Mouse (Mus musculus) layer of hippocampus, adult 2 months (tissue): ENCODE data around the gene Pdcd7. TPM values are rescaled to one million over a fixed set of nuclear protein-coding genes. Genes with fewer than 3 reads are reported as not detected.

Source experiments
- DNase-seq, 2 experiments: peaks; one replicate each; pipeline ENCODE4 v3.0.0; 2022; ENCODE audit warnings: low spot score in 2 of 2
- H3K27ac ChIP-seq: fragments of 200-600 bp; 2 replicates; pipeline ENCODE4 v1.8.1; 2022
- H3K4me3 ChIP-seq: fragments of 200-600 bp; 2 replicates; pipeline ENCODE4 v1.8.1; 2022; ENCODE audit warnings: mild to moderate bottlenecking
- CTCF ChIP-seq: fragments of 200-600 bp; conservative IDR thresholded peaks from 2 replicates; pipeline ENCODE4 v1.8.1; 2022; ENCODE audit warnings: antibody characterized with exemption, mild to moderate bottlenecking, moderate library complexity
- total RNA-seq, 2 experiments: library from RNA; stranded (reverse); gene quantifications; 2 replicates each; pipeline ENCODE4 v1.2.3; 2021

Gene Pdcd7
- total RNA-seq, 2 experiments from 2014 or later = 29.2 to 30.8 TPM

DNA sequence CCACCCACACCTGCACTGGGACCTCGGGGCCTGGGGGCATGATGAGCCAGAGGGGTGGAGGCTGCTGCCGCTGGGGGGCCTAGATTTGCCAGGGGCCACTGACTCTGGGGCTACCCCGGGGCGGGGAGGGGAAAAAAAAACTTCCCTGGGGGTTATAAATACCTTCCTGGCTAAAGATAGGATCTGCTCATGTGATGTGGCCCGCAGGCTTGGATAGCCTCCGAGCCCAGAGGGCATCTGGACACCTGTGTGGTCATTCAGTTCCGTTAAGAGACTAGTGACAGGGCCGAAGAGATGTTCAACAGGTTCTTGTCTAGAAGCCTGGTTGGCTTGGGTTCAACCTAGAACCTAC is 45.7 kb downstream of the Pdcd7 start, which contains the start of gene Kbtbd13:
TSS of gene Kbtbd13 (minus strand) at position 40 of the 352 bp plus-strand sequence.
- TF ChIP-seq CTCF = no peak
- Histone ChIP-seq H3K4me3 (peak within 1 kb of the TSS; percentile 30), H3K27ac (no peak within 1 kb of the TSS)
- no peak for DNase-seq

DNA sequence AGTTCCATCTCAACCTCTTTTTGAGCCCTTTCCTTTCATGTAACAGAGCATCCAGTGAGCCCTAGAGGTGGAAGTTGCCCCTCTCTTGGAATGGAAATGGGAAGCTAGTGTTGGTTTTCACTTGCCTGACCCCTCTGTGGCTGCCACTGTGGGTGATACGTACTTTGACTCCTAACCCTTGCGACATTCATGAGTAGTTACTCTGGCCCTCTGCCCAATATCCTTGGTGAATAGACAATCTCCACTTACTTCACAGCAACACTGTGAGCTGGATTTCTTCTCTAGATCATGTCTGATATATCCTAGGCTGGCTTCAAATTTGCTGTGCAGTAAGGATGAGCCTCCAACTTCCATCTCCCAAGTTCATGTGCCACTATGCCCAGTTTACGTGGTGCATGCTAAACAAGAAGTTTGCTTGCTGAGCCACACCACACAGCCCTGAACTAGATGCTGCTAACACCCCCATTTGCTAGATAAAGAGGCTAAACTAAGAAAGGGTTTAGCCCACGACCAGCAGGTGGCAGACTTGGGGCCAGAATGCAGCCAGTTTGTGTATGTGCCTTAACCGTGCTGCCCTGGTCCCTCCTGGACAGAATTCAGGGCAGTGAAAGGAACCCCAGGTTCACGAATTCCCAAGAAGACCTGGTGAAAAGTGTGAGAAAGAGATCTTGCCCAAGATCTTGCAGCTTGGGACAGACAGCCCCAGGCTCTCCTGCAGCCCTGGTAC is 46.9 kb downstream of the Pdcd7 start:
- Histone ChIP-seq H3K27ac (no peak overlapping the region), H3K4me3 (no peak overlapping the region)
- TF ChIP-seq CTCF = peak; percentile 86
- peak; percentile 37 to 68 for DNase-seq

DNA sequence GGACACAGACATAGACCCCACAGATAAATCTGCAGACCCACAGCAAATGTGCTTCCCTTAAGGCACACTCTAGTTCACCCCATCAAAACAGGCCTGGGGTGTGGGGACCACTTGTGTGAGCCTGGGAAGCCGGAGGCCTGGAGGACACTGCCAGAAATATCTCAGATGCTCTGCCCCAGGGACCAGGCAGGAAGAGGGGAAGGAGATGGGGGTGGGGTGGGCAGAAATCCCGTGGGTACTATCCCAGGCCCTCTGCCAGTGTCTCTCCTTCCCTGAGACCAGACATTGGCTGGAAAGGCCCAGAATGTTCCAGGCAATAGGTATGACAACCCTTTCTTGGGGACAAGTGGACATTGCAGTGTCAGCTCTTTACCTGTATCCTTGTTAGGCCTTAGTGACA is 47.7 kb downstream of the Pdcd7 start:
- TF ChIP-seq CTCF = no peak
- DNase-seq = no peak
- Histone ChIP-seq H3K4me3 (no peak overlapping the region), H3K27ac (no peak overlapping the region)

DNA sequence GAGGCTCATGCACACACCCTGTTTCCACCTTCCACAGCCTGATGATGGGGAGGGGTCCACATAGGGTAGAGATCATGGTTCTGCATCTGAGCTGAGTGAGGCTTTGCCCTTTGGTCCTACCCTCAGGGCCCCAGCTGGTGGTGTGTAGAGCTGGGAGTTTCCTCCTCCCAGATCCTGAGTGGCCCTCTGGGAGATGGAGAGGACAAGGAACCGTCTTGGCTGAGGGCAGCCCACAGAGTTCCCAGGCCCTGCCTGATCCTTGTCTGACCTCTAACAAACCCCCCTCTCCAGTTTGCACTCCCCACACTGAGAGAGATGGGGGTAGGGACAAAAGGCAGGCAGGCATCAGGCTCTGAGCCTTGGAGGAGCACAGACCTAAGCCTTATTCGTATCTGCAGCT is 48.5 kb downstream of the Pdcd7 start:
- H3K4me3 ChIP-seq = no peak overlapping the region
- TF ChIP-seq CTCF = no peak
- no peak overlapping the region for H3K27ac ChIP-seq
- no peak for DNase-seq

DNA sequence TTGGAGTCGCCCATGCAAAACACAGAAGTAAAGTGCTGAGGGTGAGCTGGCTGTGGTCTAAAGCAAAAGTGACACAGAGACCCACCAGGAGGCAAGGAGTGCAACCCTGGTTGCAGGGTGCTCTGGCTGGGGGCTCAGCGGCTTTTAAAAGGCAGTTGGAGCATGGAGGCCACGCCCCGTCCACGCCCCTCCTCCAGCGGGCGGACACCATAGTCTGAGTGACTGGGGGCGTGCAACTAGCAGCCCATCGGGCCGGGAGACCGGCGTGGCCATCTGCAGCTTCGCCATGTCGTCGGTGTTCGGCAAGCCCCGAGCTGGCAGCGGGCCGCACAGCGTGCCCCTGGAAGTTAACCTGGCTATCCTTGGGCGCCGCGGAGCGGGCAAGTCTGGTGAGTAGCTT is 52.4 kb downstream of the Pdcd7 start, which contains the start of gene Rasl12:
TSS of gene Rasl12 (plus strand) at position 228 of the 400 bp plus-strand sequence.
- Histone ChIP-seq H3K4me3 (peak within 1 kb of the TSS; percentile 64), H3K27ac (peak within 1 kb of the TSS; percentile 62; the same call in 1 of the 2 replicates)
- TF ChIP-seq CTCF = no peak
- DNase-seq = peak in 1 of 2 experiments; percentile 20

DNA sequence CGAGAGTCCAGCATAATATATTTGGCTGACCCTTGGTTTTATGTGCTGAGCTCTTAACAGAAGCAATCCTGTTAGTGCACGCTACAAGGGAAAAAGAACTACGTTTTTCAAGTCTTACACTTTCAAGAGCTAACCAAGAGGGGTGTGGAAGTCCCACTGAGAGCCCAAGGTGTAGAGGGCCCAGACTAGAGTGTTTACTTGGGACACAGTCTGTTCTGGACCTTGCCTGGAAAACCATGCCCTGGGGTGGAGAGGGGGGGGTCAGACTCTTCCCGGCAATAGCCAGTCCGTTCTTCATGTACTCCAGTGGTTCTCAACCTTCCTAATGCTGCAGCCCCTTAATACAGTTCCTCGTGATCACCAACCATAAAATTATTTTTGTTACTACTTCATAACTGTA is 54.0 kb downstream of the Pdcd7 start:
- TF ChIP-seq CTCF = no peak
- Histone ChIP-seq H3K4me3 (no peak overlapping the region), H3K27ac (no peak overlapping the region)
- no peak for DNase-seq

DNA sequence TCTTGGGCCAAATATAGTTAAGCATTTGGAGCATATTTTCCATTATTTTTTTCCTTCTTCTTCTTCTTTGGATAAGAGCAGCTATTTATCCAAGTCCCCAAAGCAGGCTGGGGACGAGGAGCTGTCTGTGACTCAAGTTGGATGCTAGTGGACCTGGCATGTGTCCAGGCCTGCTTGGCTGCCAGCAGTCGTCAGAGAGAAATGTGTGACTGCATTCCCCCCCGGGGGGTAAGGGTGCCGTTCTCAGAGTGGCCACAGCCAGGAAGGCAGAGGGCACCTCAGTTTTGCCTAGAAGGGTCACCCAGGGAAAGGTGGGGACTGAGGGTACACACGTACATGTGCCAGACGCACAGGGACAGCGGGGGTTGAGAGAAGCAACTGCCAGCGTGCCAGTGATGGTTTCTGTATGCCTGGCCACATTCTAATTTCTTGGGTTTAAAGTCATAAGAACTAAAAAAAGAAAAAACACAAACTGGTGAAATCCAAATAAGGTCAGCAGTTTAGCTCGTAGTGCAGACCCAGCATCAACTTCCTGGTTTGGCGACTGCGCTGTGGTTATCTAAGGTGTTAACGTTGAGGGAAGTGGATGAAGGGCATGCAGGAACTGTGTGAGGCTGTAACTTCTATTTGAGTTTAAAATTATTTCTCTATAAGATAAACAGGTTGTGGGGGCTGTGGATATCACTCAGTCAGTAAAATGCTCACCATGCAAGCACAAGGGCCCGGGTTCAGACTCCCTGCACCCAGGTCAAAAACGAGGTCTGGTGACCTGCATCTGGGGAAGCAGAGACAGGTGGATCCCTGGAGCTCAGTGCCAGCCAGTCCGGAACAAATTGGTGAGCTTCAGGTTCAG is 58.7 kb downstream of the Pdcd7 start:
- Histone ChIP-seq H3K27ac (peak overlapping the region; percentile 69; the same call in 1 of the 2 replicates), H3K4me3 (peak overlapping the region; percentile 10; the same call in 1 of the 2 replicates)
- DNase-seq = peak; percentile 63 to 65
- TF ChIP-seq CTCF = peak; percentile 31

DNA sequence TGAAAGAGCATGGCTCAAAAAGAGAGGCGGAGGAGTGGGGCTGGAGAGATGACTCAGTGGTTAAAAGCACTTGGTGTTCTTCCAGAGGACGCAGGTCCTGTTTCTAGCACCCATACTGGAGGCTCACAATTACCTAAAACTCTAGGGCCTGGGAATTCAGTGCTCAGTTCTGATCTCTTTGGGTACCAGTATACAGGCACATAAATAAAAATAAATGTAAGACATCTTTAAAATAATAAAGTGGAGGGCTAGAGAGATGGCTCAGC is 59.2 kb downstream of the Pdcd7 start:
- no peak for TF ChIP-seq CTCF
- no peak overlapping the region for H3K27ac ChIP-seq
- no peak for DNase-seq
- H3K4me3 ChIP-seq = no peak overlapping the region

DNA sequence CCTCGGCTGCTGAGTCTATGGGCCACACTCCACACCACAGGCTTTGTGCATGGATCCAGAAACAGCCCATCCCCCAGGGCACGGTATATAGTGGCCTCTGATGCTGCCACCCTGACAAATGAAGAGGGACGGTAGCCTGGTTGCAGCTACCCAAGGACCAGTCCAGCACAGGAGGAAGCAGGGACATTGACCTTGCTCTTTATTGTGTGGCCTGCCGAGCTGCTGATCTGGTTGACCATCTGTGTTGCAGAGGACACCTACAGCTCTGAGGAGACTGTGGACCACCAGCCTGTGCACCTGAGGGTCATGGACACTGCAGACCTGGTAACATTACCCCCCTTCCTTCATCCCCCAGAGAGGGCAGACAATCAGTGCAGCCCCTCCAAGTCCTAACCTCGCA is 61.4 kb downstream of the Pdcd7 start:
- H3K4me3 ChIP-seq = no peak overlapping the region
- no peak for TF ChIP-seq CTCF
- H3K27ac ChIP-seq = no peak overlapping the region
- DNase-seq = no peak

DNA sequence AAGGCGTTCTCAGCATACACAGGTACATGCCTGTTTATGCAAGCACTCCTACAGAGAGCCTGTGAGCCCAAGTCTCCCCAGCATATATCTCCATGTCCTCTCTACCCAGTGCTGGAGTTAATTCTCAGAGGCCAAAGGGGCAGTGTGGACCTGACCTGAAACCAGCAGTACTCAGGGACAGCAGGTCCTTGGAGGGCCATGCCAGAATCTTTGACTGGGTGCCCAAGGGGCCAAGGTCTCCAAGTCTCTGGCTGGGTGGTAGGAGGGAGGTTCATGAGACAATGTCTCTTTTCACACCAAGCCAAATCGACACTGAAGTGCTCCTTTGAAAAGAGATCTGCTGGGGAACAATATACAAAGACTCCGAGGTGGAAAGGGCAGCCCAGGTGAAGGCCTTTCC is 62.0 kb downstream of the Pdcd7 start:
- DNase-seq = no peak
- H3K4me3 ChIP-seq = no peak overlapping the region
- TF ChIP-seq CTCF = no peak
- no peak overlapping the region for H3K27ac ChIP-seq

DNA sequence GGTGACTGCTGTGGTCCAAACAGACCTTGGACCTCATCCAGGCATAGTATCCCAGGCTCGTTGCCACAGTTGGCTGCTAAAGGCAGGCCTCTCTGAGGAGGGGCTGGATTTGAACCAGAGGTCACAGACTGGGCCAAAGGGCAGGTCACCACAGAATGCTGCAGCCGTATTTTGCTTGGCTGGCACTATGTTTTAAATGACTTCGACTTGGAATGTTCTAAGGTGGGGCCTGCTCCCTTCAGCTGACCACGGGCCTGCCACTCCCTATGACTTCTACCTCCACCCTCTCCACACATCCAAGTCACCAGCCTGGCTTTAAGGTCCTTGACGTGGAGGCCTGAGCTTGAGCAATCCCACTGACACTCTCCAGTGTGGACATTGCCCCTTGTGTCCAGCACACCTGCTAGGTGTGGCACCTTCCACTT is 63.0 kb downstream of the Pdcd7 start:
- no peak overlapping the region for H3K4me3 ChIP-seq
- TF ChIP-seq CTCF = no peak
- no peak overlapping the region for H3K27ac ChIP-seq
- DNase-seq = no peak

Other genes with a start within 250 kb of the Pdcd7 start
- gene Igdcc4, start 244.6 kb upstream of the Pdcd7 start, total RNA-seq = 10 to 100 TPM; 34.7 to 38.8 TPM
- gene Igdcc3, start 204.9 kb upstream of the Pdcd7 start, total RNA-seq = 1 to 10 TPM; 3.5 to 4.9 TPM
- gene Parp16, start 150.8 kb upstream of the Pdcd7 start, total RNA-seq = 1 to 10 TPM; 5.0 to 5.1 TPM
- under 1 TPM in 1 of 2 experiments, not detected in 1; 0.26 TPM for gene Cilp, start 80.9 kb upstream of the Pdcd7 start, total RNA-seq
- 10 to 100 TPM; 32.6 to 35.8 TPM for gene Clpx, start 51.8 kb upstream of the Pdcd7 start, total RNA-seq
- gene Ubap1l, start 14.9 kb downstream of the Pdcd7 start, total RNA-seq = 1 to 10 TPM; 2.5 to 6.2 TPM
- gene Kbtbd13, start 45.5 kb downstream of the Pdcd7 start, total RNA-seq = under 1 TPM; 0.29 to 0.44 TPM
- 1 to 10 TPM; 3.1 to 3.9 TPM for gene Rasl12, start 52.4 kb downstream of the Pdcd7 start, total RNA-seq
- gene Slc51b, start 76.9 kb downstream of the Pdcd7 start, total RNA-seq = not detected
- gene Mtfmt, start 89.7 kb downstream of the Pdcd7 start, total RNA-seq = 10 to 100 TPM; 18.5 to 20.3 TPM
- gene Spg21, start 114.8 kb downstream of the Pdcd7 start, total RNA-seq = 10 to 100 TPM; 32.3 to 33.6 TPM
- gene Ankdd1a, start 174.1 kb downstream of the Pdcd7 start, total RNA-seq = 1 to 10 TPM; 4.8 to 5.0 TPM
- 10 to 100 TPM; 12.0 to 14.5 TPM for gene Plekho2, start 233.9 kb downstream of the Pdcd7 start, total RNA-seq
- under 1 TPM; 0.17 to 0.38 TPM for gene Pif1, start 241.1 kb downstream of the Pdcd7 start, total RNA-seq